Mouse (Mus musculus): Measurements from ENCODE around the gene Sorbs1.

- no peak for TF ChIP-seq CTCF (conservative IDR thresholded peaks at IDR 0.05; ENCODE audit: low read length)
- no peak for TF ChIP-seq POU5F1 (IDR thresholded peaks at IDR 0.05; ENCODE audit: borderline replicate concordance, low read length)
Observed at GRCm38 (mm10) chr19:40435797-40436196, 77.8 kb downstream of the Sorbs1 start.

All from E14TG2a.4 (cell line).